Mouse (Mus musculus) G1E (cell line): Measurements from ENCODE around the gene Tmem120a.

Experiments
- CTCF ChIP-seq: IDR thresholded peaks from 2 replicates; pipeline ENCODE4 v1.5.1; 2012; ENCODE audit warnings: low read depth, low read length, inconsistent platforms, mixed read lengths
- GATA1 ChIP-seq: IDR thresholded peaks from 2 replicates; pipeline ENCODE4 v1.6.1; 2012; ENCODE audit warnings: borderline replicate concordance, low read length, inconsistent platforms, mixed read lengths
- POLR2AphosphoS5 ChIP-seq: IDR thresholded peaks from 2 replicates; pipeline ENCODE4 v1.6.1; 2012; ENCODE audit warnings: low read depth, low read length, inconsistent platforms; ENCODE audit not compliant: insufficient replicate concordance
- TAL1 ChIP-seq: conservative IDR thresholded peaks from 2 replicates; pipeline ENCODE4 v1.6.1; 2012; ENCODE audit warnings: low read depth, low read length, inconsistent platforms, mixed read lengths

GRCm38 (mm10) chr5:135744742-135745141, 494 bp upstream of the Tmem120a start:
- TF ChIP-seq CTCF, result no peak
- no peak for TF ChIP-seq TAL1
- no peak for TF ChIP-seq POLR2AphosphoS5
- TF ChIP-seq GATA1, result no peak
